Mouse (Mus musculus): ENCODE results near the gene Arhgap21. TPM values are rescaled to one million over a fixed set of nuclear protein-coding genes. Genes with fewer than 3 reads are reported as not detected.

The Arhgap21 gene
- total RNA-seq, 2 experiments from 2014 or later = 299 to 304 TPM

DNA sequence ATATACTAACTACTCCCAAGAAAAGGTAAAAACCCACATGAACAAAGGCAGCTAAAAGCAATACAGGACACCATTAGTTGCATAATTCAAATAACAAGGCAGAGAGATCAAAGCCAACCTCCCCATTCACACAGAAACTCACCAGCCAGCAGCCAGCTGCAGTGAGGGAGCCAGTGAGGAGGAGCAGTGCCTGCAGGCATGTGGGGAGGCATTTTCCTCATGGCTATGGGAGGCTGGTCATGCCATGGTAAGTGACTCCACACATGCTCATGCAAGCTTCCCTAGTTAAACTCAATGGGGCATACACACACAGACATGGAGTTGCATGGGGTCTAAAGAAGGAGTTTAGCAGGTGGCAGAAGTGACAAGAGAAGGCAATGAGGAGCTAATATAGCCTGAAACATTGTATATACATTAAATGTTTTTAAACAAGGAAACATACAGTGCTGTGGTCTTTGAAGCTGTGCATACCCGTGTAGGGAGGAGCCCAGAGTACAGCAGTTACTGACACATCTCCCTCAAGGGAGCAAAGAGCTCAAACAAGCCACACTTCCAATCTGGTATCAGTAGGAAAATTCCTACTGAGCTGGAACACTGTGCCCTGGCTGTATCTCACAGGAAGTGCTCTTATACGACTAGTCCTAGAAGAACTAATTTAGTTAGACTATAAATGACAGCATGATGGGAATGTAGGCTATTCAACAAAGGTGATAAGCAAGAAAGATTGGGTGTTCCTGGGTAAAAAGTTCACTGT is 99.3 kb downstream of the Arhgap21 start:
- Histone ChIP-seq H3K27ac (no peak overlapping the region), H3K4me3 (no peak overlapping the region)
- intact Hi-C loops (cut with DNase I) = no loop called here
- TF ChIP-seq CTCF (IDR thresholded peaks at IDR 0.05) = no peak
- DNase-seq (ENCODE audit: extremely low spot score in 1 of 2, low spot score in 2 of 2) = no peak

DNA sequence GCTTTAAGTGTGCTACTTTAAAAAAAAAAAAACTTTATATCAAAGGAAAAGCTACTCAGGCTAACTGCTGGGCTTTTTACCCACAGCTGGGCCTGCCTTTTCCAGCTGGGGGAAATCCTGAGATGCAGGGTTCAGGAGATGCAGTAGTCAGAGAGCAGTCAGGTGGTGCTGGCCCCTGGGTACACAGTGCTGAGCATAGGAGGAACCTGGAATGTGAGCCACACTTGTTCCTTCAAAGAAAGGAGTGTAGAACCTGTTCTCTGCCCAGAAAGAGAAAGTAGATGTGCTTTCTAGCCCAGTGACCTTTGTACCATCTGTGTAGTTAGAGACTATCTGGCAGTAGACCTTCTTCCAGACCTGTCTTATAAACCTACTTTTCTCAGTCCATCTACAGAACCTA is 100.6 kb downstream of the Arhgap21 start:
- TF ChIP-seq CTCF (IDR thresholded peaks at IDR 0.05) = no peak
- Histone ChIP-seq H3K4me3 (no peak overlapping the region), H3K27ac (no peak overlapping the region)
- intact Hi-C loops (cut with DNase I) = no loop called here
- no peak for DNase-seq (ENCODE audit: extremely low spot score in 1 of 2, low spot score in 2 of 2)

DNA sequence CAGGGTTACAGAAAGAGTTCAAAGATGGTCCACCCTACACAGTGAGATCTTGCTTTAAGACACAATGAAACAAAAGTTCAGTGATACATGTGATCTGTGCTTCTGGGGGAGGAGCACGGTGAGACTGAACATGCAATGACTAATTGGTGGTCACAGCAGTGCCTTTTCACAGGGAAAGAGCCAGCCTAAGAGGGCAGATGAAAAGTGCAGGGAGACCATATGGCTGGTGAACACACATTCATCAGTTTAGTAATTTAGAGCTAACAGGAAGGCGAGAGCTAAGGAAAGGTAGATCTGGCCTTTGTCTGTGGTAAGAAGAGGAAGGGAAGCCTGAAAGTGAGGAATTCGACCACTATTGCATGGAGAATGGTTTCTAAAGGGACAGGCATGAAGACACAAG is 102.9 kb downstream of the Arhgap21 start:
- no peak overlapping the region for H3K4me3 ChIP-seq
- no peak overlapping the region for H3K27ac ChIP-seq
- no peak for DNase-seq (ENCODE audit: extremely low spot score in 1 of 2, low spot score in 2 of 2)
- intact Hi-C loops (cut with DNase I) = no loop called here
- TF ChIP-seq CTCF (IDR thresholded peaks at IDR 0.05) = no peak

DNA sequence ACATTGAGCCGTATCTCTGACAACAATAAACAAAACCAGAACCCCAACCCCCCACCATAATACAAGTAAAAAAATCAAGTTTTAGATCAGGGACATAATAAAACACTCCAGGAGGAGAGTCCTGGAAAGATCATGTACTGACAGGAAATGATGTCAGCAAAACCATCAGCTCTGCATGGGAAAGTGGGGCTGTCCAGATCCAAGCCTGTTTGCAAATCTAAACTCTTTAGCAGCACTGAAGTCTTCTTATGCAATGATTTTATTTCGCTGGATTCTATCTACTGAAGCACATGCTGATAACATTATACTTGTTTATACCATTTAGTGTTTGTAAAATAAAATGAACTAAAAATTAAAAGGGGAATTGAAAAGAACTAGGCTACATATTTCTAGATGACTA is 104.1 kb downstream of the Arhgap21 start:
- no peak for TF ChIP-seq CTCF (IDR thresholded peaks at IDR 0.05)
- intact Hi-C loops (cut with DNase I) = no loop called here
- Histone ChIP-seq H3K4me3 (no peak overlapping the region), H3K27ac (no peak overlapping the region)
- no peak for DNase-seq (ENCODE audit: extremely low spot score in 1 of 2, low spot score in 2 of 2)

DNA sequence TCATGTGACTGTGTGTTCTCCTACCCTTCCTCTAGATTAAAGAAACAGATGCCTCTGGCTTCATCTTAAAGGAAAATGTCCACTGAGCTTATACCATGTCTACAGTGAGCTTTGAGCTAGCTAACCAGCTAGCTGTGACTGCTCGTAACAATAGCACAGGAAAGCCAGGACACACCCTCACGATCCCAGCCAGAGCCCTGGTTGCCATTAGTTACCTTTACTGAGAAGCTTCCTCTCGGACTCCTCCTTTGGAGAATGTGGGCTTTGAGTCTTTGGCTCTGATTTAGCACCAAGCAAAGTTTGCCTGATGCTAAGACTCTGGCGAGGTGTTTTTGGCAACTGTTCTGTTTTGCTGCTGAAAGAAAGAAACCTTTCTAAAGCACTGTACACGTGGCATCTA is 107.9 kb downstream of the Arhgap21 start:
- no peak overlapping the region for H3K4me3 ChIP-seq
- intact Hi-C loops (cut with DNase I) = no loop called here
- no peak for DNase-seq (ENCODE audit: extremely low spot score in 1 of 2, low spot score in 2 of 2)
- H3K27ac ChIP-seq = no peak overlapping the region
- no peak for TF ChIP-seq CTCF (IDR thresholded peaks at IDR 0.05)

DNA sequence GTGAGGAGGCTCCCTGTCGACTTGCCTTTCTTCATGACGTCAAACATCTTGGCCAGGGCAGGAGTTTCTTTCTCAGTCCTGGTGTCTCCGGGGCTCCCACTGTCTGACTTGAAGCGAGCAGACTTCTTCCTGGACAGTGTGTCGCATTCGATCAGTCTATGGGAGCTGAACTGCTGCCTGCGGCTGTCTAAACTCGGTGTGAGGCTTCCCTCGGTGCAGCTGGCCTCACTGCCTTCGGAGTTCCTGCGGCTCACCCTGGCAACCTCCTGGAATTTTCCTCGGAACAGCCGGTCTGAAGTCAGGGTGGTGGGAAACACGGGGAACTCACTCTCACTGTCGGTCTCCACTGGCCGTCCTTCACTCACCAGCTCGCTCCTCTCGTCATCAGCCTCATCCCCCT is 119.3 kb downstream of the Arhgap21 start:
- TF ChIP-seq CTCF (IDR thresholded peaks at IDR 0.05) = no peak
- no peak overlapping the region for H3K27ac ChIP-seq
- intact Hi-C loops (cut with DNase I) = loop anchor here (10.0 kb wide), 1 partner anchor 1435 kb away; no protein-coding TSS in a partner anchor
- DNase-seq (ENCODE audit: extremely low spot score in 1 of 2, low spot score in 2 of 2) = no peak
- H3K4me3 ChIP-seq = no peak overlapping the region

DNA sequence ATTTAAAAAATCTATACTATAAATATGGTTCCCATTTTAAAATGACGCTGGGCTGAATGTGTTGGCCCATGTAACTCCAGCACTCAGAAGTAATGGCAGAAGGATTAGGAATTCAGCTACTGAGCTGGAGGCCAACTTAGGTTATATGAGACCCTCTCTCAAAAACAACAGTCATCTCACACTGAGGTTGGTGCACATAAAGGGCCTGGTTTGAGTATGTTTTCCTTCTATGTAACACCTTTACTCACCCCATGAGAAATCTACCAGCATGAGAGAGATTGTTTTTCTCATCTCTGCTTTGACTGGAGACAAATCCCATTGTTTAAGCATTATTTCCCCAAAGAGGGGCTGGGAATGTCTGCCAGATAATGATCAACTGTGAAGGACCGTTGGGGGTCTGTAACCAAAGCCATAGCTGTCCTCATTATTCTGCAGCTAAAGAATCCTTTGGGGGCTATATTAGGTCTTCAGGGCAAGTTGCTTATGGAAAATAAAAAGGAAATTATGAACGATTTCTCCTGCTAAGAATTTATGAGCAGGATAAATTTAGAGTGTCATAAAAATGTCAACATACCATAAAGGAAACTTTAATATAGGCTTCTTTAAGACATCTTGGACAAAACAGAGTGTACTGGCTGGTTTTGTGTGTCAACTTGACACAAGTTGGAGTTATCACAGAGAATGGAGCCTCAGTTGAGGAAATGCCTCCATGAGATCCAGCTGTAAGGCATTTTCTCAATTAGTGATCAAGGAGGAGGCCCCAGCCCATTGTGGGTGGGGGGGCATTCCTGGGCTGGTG is 136.9 kb downstream of the Arhgap21 start:
- DNase-seq (ENCODE audit: extremely low spot score in 1 of 2, low spot score in 2 of 2) = no peak
- intact Hi-C loops (cut with DNase I) = no loop called here
- H3K4me3 ChIP-seq = no peak overlapping the region
- H3K27ac ChIP-seq = no peak overlapping the region
- TF ChIP-seq CTCF (IDR thresholded peaks at IDR 0.05) = no peak

DNA sequence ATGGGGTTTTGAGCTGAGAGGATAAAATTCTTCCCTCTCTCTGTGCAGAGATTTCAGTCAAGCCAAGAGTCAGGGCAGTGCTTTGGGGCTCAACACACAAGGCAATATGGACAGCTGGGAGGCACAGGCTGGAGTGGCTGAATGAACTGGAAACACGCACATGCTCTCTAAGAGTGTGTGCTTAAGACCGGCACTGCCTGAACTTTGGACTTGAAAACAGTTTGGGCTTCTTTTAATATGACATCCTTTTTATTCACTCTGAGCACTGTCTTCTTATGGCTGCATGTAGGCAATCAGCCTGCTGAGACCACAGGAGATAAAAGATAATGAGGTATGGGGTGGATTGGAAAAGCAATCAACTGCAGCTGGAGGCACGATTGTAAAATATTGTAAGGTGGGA is 137.8 kb downstream of the Arhgap21 start:
- intact Hi-C loops (cut with DNase I) = no loop called here
- no peak for DNase-seq (ENCODE audit: extremely low spot score in 1 of 2, low spot score in 2 of 2)
- Histone ChIP-seq H3K4me3 (no peak overlapping the region), H3K27ac (no peak overlapping the region)
- no peak for TF ChIP-seq CTCF (IDR thresholded peaks at IDR 0.05)

DNA sequence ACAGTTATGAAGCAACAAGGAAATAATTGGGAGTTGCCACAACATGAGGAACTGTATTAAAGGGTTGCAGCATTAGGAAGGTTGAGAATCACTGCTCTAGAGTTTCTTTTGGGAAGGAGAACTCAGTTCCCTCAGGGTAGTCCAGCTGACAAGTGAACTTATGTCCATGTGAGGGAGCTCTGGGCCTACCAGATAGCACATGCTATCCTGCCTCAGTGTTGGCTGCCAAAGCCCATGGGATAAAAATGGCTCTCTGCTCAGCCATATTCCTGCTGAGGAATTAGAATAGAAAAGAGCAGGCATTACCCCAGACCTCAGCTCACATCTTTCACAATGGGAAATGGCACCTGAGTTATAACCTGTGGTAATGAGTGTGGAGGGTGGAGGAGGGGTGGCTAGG is 142.4 kb downstream of the Arhgap21 start:
- TF ChIP-seq CTCF (IDR thresholded peaks at IDR 0.05) = no peak; the same call in 1 of the 2 replicates
- H3K27ac ChIP-seq = no peak overlapping the region
- DNase-seq (ENCODE audit: extremely low spot score in 1 of 2, low spot score in 2 of 2) = no peak
- intact Hi-C loops (cut with DNase I) = no loop called here
- no peak overlapping the region for H3K4me3 ChIP-seq

DNA sequence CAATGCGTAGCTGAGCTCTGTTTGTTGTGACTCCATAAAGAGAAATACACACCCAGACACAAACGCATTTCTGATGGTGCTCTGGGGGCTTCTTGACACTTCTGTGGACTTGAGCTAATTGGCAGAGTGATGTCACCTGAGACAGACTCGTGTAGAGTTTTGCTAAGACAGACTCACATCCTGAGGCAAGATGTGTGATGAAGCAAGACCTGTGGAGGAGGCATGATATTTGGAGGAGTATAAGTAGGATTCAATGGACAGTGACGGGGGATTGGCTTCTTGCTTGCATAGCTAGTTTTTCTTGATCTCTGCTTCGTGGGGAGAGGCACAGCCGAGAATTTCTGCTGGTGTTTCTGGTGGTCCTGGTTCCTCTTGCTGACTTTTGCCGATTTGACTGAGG is 150.5 kb downstream of the Arhgap21 start:
- no peak for TF ChIP-seq CTCF (IDR thresholded peaks at IDR 0.05)
- no peak for DNase-seq (ENCODE audit: extremely low spot score in 1 of 2, low spot score in 2 of 2)
- Histone ChIP-seq H3K4me3 (no peak overlapping the region), H3K27ac (no peak overlapping the region)
- intact Hi-C loops (cut with DNase I) = no loop called here

DNA sequence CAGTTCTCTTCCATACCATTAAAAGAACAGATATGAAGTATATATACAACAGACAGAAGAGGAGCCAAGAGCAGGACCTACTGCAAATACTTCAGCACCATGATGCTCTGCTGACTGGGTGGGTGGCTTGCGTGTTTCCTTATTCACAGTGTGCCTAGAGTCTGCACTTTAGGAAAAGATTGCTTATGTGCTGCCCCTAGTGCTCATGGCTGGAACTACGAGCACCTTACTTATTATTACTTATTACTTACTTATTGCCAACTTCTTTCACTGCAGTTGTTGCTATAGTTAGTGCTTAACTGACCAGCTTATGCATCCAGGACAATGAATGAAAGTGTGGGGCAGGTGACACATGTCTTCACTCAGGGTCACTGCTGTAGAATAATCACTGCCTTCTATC is 154.7 kb downstream of the Arhgap21 start:
- H3K27ac ChIP-seq = no peak overlapping the region
- H3K4me3 ChIP-seq = no peak overlapping the region
- peak; percentile 50 for TF ChIP-seq CTCF (IDR thresholded peaks at IDR 0.05)
- intact Hi-C loops (cut with DNase I) = no loop called here
- DNase-seq (ENCODE audit: extremely low spot score in 1 of 2, low spot score in 2 of 2) = no peak

DNA sequence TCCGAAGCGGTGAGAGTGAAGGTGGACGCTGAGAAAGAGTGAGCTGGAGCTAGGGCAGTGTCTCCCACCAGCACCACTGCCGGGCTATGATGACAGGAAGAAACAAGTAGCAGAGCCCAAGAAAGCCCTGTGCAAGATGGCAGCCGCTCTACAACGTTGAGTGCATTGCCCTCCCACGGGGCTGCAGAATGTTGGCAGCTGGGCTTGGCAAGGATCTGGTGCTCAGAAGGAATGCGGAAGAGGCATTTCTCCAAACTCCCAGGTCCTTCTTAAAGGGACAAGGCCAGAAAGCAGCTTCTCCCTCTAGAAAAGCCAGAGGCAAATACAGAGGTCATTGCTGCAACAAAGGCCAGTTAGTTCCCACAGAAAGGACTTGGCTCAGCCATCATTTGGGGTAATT is 157.2 kb downstream of the Arhgap21 start:
- Histone ChIP-seq H3K27ac (no peak overlapping the region), H3K4me3 (no peak overlapping the region)
- no peak for TF ChIP-seq CTCF (IDR thresholded peaks at IDR 0.05)
- intact Hi-C loops (cut with DNase I) = no loop called here
- no peak for DNase-seq (ENCODE audit: extremely low spot score in 1 of 2, low spot score in 2 of 2)

Measured in left cerebral cortex, adult 2 months (tissue).